15 mouse cellular contexts compared by ENCODE assay signal in genomic region chr19:33056372-33056791, GRCm38 (mm10).
DNase-seq lines count a peak whose midpoint lies in the region; ATAC-seq and TF ChIP-seq lines count a peak whose summit lies in the region.
"Had no signal": no experiment of that assay in that cellular context is flagged by ENCODE, and none has a peak within 500 bp of the region (broad histone marks: within the 10 kb centered on the region; RNA-seq: fewer than 3 reads in every experiment).

No protein-coding gene starts in this region.

- H3K4me2 ChIP-seq in intestine, postnatal 0 days (replicated peaks; ENCODE audit: low read depth), result peak overlapping the region; percentile 37
- H3K4me2 ChIP-seq in hindbrain, embryonic 12.5 days (replicated peaks), result no peak overlapping the region
- H3K4me2 ChIP-seq: embryonic facial prominence, embryonic 15.5 days; forebrain, embryonic 13.5 days; midbrain, embryonic 13.5 days; neural tube, embryonic 13.5 days had no signal

- H3K36me3 ChIP-seq in intestine, postnatal 0 days (ENCODE audit: control insufficient read depth, insufficient read depth), result no peaks in the 10 kb centered on the region
- H3K36me3 ChIP-seq in hindbrain, embryonic 12.5 days, result no peaks in the 10 kb centered on the region
- H3K36me3 ChIP-seq: embryonic facial prominence, embryonic 15.5 days; midbrain, embryonic 13.5 days; neural tube, embryonic 13.5 days had no signal

- ATAC-seq in intestine, postnatal 0 days, result no peak; the same call in 1 of the 2 replicates
- ATAC-seq in hindbrain, embryonic 12.5 days (ENCODE audit: low FRiP score), result no peak
- ATAC-seq: forebrain, embryonic 13.5 days; midbrain, embryonic 13.5 days had no signal

- no peak overlapping the region for H3K9ac ChIP-seq in intestine, postnatal 0 days (ENCODE audit: low read depth, low read length)
- H3K9ac ChIP-seq in hindbrain, embryonic 12.5 days, result no peak overlapping the region
- H3K9ac ChIP-seq: embryonic facial prominence, embryonic 15.5 days; forebrain, embryonic 13.5 days; midbrain, embryonic 13.5 days; neural tube, embryonic 13.5 days had no signal

- peak; percentile 35 for DNase-seq in gastrocnemius, postnatal 25 days
- no peak for DNase-seq in gastrocnemius, postnatal 4 days (ENCODE audit: low spot score in 2 of 2)
- DNase-seq in ovary, postnatal 36 days (ENCODE audit: low spot score), result peak; percentile 38
- DNase-seq in ovary, postnatal 10 days (ENCODE audit: low spot score), result no peak
- peak; percentile 44 for DNase-seq in thymus, postnatal 25 days
- no peak for DNase-seq in layer of hippocampus, adult 8-10 months (ENCODE audit: low spot score in 2 of 2)
- DNase-seq: heart, adult 18-20 months; kidney, adult 8-10 months; layer of hippocampus, adult 9-11 months had no signal

- no peaks in the 10 kb centered on the region for H3K4me1 ChIP-seq in intestine, postnatal 0 days (replicated peaks; ENCODE audit: control insufficient read depth, insufficient read depth, low read length)
- no peaks in the 10 kb centered on the region for H3K4me1 ChIP-seq in hindbrain, embryonic 12.5 days
- H3K4me1 ChIP-seq: embryonic facial prominence, embryonic 15.5 days; forebrain, embryonic 13.5 days; midbrain, embryonic 13.5 days; neural tube, embryonic 13.5 days had no signal

- H3K27me3 ChIP-seq in intestine, postnatal 0 days (replicated peaks; ENCODE audit: control insufficient read depth, insufficient read depth, low read length), result no peaks in the 10 kb centered on the region
- no peaks in the 10 kb centered on the region for H3K27me3 ChIP-seq in hindbrain, embryonic 12.5 days
- H3K27me3 ChIP-seq: embryonic facial prominence, embryonic 15.5 days; forebrain, embryonic 13.5 days; midbrain, embryonic 13.5 days; neural tube, embryonic 13.5 days had no signal

- 38% methylated on average over 10 of the region's 10 CpGs for WGBS in intestine, postnatal 0 days
- WGBS in hindbrain, embryonic 12.5 days, result 70% methylated on average over 10 of the region's 10 CpGs

- no peak for TF ChIP-seq CTCF in intestine, postnatal 0 days (IDR thresholded peaks at IDR 0.05; ENCODE audit: low read depth)

- H3K9me3 ChIP-seq in intestine, postnatal 0 days (ENCODE audit: control insufficient read depth), result no peaks in the 10 kb centered on the region
- H3K9me3 ChIP-seq in hindbrain, embryonic 12.5 days (replicated peaks), result no peaks in the 10 kb centered on the region
- H3K9me3 ChIP-seq: embryonic facial prominence, embryonic 15.5 days; forebrain, embryonic 13.5 days; midbrain, embryonic 13.5 days; neural tube, embryonic 13.5 days had no signal

- no peak overlapping the region for H3K27ac ChIP-seq in intestine, postnatal 0 days (ENCODE audit: low read depth, low read length)
- H3K27ac ChIP-seq in hindbrain, embryonic 12.5 days, result no peak overlapping the region
- H3K27ac ChIP-seq: embryonic facial prominence, embryonic 15.5 days; forebrain, embryonic 13.5 days; midbrain, embryonic 13.5 days; neural tube, embryonic 13.5 days had no signal

- H3K4me3 ChIP-seq in intestine, postnatal 0 days (ENCODE audit: low read depth, low read length), result no peak overlapping the region
- H3K4me3 ChIP-seq in hindbrain, embryonic 12.5 days, result no peak overlapping the region
- H3K4me3 ChIP-seq: embryonic facial prominence, embryonic 15.5 days; forebrain, embryonic 13.5 days; midbrain, embryonic 13.5 days; neural tube, embryonic 13.5 days had no signal

Comparison
In these comparisons a context has a peak if more than half of its experiments do, and no peak if none do; other contexts are left out.
1. DNase-seq: peak in gastrocnemius, postnatal 25 days (single experiment), ovary, postnatal 36 days (single experiment) and thymus, postnatal 25 days (single experiment); none in gastrocnemius, postnatal 4 days (0 of 2), ovary, postnatal 10 days (single experiment) and layer of hippocampus, adult 8-10 months (0 of 2).